Mouse (Mus musculus) spleen, postnatal 4 days (tissue): ENCODE measurements around the gene Irgm2.

Source experiments
- DNase-seq, 2 experiments: peaks; one replicate each; pipeline ENCODE4 v3.0.0; 2022; ENCODE audit warnings: low spot score in 2 of 2

Irgm2 gene

GRCm38 (mm10) chr11:58261826-58262225 lies 62.4 kb downstream of the Irgm2 start:
- no peak for DNase-seq

GRCm38 (mm10) chr11:58262336-58262735 lies 62.9 kb downstream of the Irgm2 start:
- DNase-seq = no peak

- DNase-seq = no peak
These were observed 64.1 kb downstream of the Irgm2 start for GRCm38 (mm10) chr11:58263516-58263915.

GRCm38 (mm10) chr11:58264546-58264945 lies 65.1 kb downstream of the Irgm2 start:
- DNase-seq = no peak

GRCm38 (mm10) chr11:58268285-58268684 lies 68.9 kb downstream of the Irgm2 start:
- no peak for DNase-seq
